Mouse (Mus musculus) intestine, embryonic 15.5 days (tissue): ENCODE measurements around the gene Snrpc. TPM values are rescaled to one million over a fixed set of nuclear protein-coding genes. Genes with fewer than 3 reads are reported as not detected.
"Not testable (repeated sequence)": the region's sequence is repeated elsewhere in the genome, so short reads cannot be mapped to it uniquely, and the experiment has no call there.

Experiments
- ATAC-seq: fragments of 200-750 bp; cut with Nextera tagmentation; 2 replicates; pipeline ENCODE4 v1.8.0; 2017; ENCODE audit warnings: moderate TSS enrichment, moderate library complexity
- H3K27ac ChIP-seq: fragments of 300-500 bp; sonication (generic); 2 replicates; pipeline ENCODE4 v1.5.1; 2015; ENCODE audit warnings: mild to moderate bottlenecking, inconsistent platforms
- H3K27me3 ChIP-seq: fragments of 300-500 bp; sonication (generic); replicated peaks from 2 replicates; pipeline ENCODE4 v1.6.1; 2015; ENCODE audit warnings: inconsistent platforms
- H3K36me3 ChIP-seq: fragments of 300-500 bp; sonication (generic); 2 replicates; pipeline ENCODE4 v1.6.1; 2015; ENCODE audit warnings: inconsistent platforms
- H3K4me1 ChIP-seq: fragments of 300-500 bp; sonication (generic); replicated peaks from 2 replicates; pipeline ENCODE4 v1.6.1; 2015; ENCODE audit warnings: inconsistent platforms
- H3K4me2 ChIP-seq: fragments of 300-500 bp; sonication (generic); replicated peaks from 2 replicates; pipeline ENCODE4 v1.6.1; 2015; ENCODE audit warnings: mild to moderate bottlenecking, inconsistent platforms
- H3K4me3 ChIP-seq: fragments of 300-500 bp; sonication (generic); replicated peaks from 2 replicates; pipeline ENCODE4 v1.5.1; 2015; ENCODE audit warnings: inconsistent platforms
- H3K9ac ChIP-seq: fragments of 300-500 bp; sonication (generic); 2 replicates; pipeline ENCODE4 v1.6.1; 2015; ENCODE audit warnings: inconsistent platforms
- H3K9me3 ChIP-seq: fragments of 300-500 bp; sonication (generic); 2 replicates; pipeline ENCODE4 v1.6.1; 2016; ENCODE audit warnings: inconsistent platforms
- WGBS: fragments of 180-500 bp; shearing (Covaris S2); methylation state at CpG from one replicate; pipeline ENCODE4 v1.1.7; 2015; 5-methylcytosine and 5-hydroxymethylcytosine counted together
- polyA plus RNA-seq: library from polyadenylated mRNA; unstranded; fragments of >200 nt; fragmentation: Nextera tagmentation; extraction: Ambion mirVana; gene quantifications from 2 replicates; pipeline ENCODE4 v1.2.1, GENCODE M21; 2015

The Snrpc gene
- 250 and 266 TPM in 2 replicates for polyA plus RNA-seq

GRCm38 (mm10) chr17:27837850-27838249 is at the start of gene Snrpc:
Gene Snrpc, plus strand, starts transcription at chr17:27838150.
- H3K4me3 ChIP-seq = peak within 1 kb of the TSS; percentile 87; the same call in 1 of the 2 replicates
- 84% methylated on average over 4 of the region's 4 CpGs for WGBS
- peak within 1 kb of the TSS; percentile 56 for H3K4me2 ChIP-seq
- not testable (repeated sequence) for H3K9me3 ChIP-seq, H3K27me3 ChIP-seq, H3K9ac ChIP-seq, ATAC-seq, H3K4me1 ChIP-seq, H3K36me3 ChIP-seq
- H3K27ac ChIP-seq = peak within 1 kb of the TSS; percentile 74; the same call in 1 of the 2 replicates

- Histone ChIP-seq H3K9me3 (no peaks in the 10 kb centered on the region), H3K4me3 (no peak overlapping the region), H3K27me3 (no peaks in the 10 kb centered on the region), H3K4me2 (no peak overlapping the region), H3K36me3 (peaks cover 13% of the 10 kb centered on the region), H3K27ac (no peak overlapping the region), H3K9ac (no peak overlapping the region), H3K4me1 (no peaks in the 10 kb centered on the region)
- no peak for ATAC-seq
- WGBS = 94% methylated on average over 6 of the region's 6 CpGs
Measured at GRCm38 (mm10) chr17:27788456-27789172, 49.3 kb upstream of the Snrpc start.

- WGBS = 79% methylated on average over 5 of the region's 5 CpGs
- H3K4me3 ChIP-seq = no peak overlapping the region
- no peaks in the 10 kb centered on the region for H3K27me3 ChIP-seq
- H3K4me1 ChIP-seq = no peaks in the 10 kb centered on the region
- H3K27ac ChIP-seq = no peak overlapping the region
- no peak overlapping the region for H3K9ac ChIP-seq
- H3K36me3 ChIP-seq = peaks cover 11% of the 10 kb centered on the region
- H3K4me2 ChIP-seq = no peak overlapping the region
- no peaks in the 10 kb centered on the region for H3K9me3 ChIP-seq
- ATAC-seq = no peak
Measured at GRCm38 (mm10) chr17:27790015-27790414, 47.9 kb upstream of the Snrpc start.

GRCm38 (mm10) chr17:27790976-27791375 is 47.0 kb upstream of the Snrpc start:
- H3K27me3 ChIP-seq = no peaks in the 10 kb centered on the region
- no peak overlapping the region for H3K4me3 ChIP-seq
- no peak for ATAC-seq
- H3K9me3 ChIP-seq = no peaks in the 10 kb centered on the region
- H3K4me2 ChIP-seq = no peak overlapping the region
- no peak overlapping the region for H3K27ac ChIP-seq
- 0 out of 2 replicates have a peak, but pooled peaks cover 1% of the 10 kb centered on the region for H3K4me1 ChIP-seq
- H3K36me3 ChIP-seq = peaks cover 3% of the 10 kb centered on the region; the same call in 1 of the 2 replicates
- WGBS = 82% methylated on average over 2 of the region's 2 CpGs
- no peak overlapping the region for H3K9ac ChIP-seq

- Histone ChIP-seq H3K9ac (no peak overlapping the region), H3K4me1 (peaks cover 7% of the 10 kb centered on the region; the same call in 1 of the 2 replicates), H3K4me2 (no peak overlapping the region), H3K36me3 (0 out of 2 replicates have a peak, but pooled peaks cover 2% of the 10 kb centered on the region), H3K27ac (no peak overlapping the region), H3K9me3 (no peaks in the 10 kb centered on the region), H3K27me3 (no peaks in the 10 kb centered on the region), H3K4me3 (no peak overlapping the region)
- WGBS = 84% methylated on average over 2 of the region's 2 CpGs
- no peak for ATAC-seq
Measured at GRCm38 (mm10) chr17:27791556-27791955, 46.4 kb upstream of the Snrpc start.

- no peak overlapping the region for H3K4me2 ChIP-seq
- peaks cover 15% of the 10 kb centered on the region; the same call in 1 of the 2 replicates for H3K4me1 ChIP-seq
- ATAC-seq = no peak
- 0 out of 2 replicates have a peak, but pooled peaks cover 2% of the 10 kb centered on the region for H3K36me3 ChIP-seq
- H3K4me3 ChIP-seq = no peak overlapping the region
- H3K27ac ChIP-seq = no peak overlapping the region
- no peaks in the 10 kb centered on the region for H3K27me3 ChIP-seq
- WGBS = 71% methylated on average over 4 of the region's 4 CpGs
- no peak overlapping the region for H3K9ac ChIP-seq
- H3K9me3 ChIP-seq = no peaks in the 10 kb centered on the region
Measured at GRCm38 (mm10) chr17:27792516-27792915, 45.4 kb upstream of the Snrpc start.

GRCm38 (mm10) chr17:27793144-27793543 is 44.8 kb upstream of the Snrpc start:
- no peak for ATAC-seq
- Histone ChIP-seq H3K36me3 (0 out of 2 replicates have a peak, but pooled peaks cover 2% of the 10 kb centered on the region), H3K4me2 (no peak overlapping the region), H3K27ac (no peak overlapping the region), H3K4me1 (peaks cover 21% of the 10 kb centered on the region; the same call in 1 of the 2 replicates), H3K9ac (no peak overlapping the region), H3K4me3 (no peak overlapping the region), H3K9me3 (no peaks in the 10 kb centered on the region), H3K27me3 (no peaks in the 10 kb centered on the region)
- WGBS = 82% methylated on average over 6 of the region's 6 CpGs

- Histone ChIP-seq H3K27ac (peak overlapping the region; percentile 94), H3K9me3 (no peaks in the 10 kb centered on the region), H3K4me1 (peaks cover 41% of the 10 kb centered on the region), H3K9ac (0 out of 2 replicates have a peak overlapping the region, but pooled peaks have one; percentile 34), H3K36me3 (0 out of 2 replicates have a peak, but pooled peaks cover 2% of the 10 kb centered on the region), H3K4me3 (0 out of 2 replicates have a peak overlapping the region, but pooled peaks have one; percentile 19), H3K4me2 (peak overlapping the region; percentile 57), H3K27me3 (no peaks in the 10 kb centered on the region)
- ATAC-seq = peak; percentile 86
- 29% methylated on average over 6 of the region's 6 CpGs for WGBS
Measured at GRCm38 (mm10) chr17:27796780-27797179, 41.2 kb upstream of the Snrpc start.

GRCm38 (mm10) chr17:27797341-27797872 is 40.5 kb upstream of the Snrpc start:
- H3K4me2 ChIP-seq = peak overlapping the region; percentile 57
- H3K27ac ChIP-seq = peak overlapping the region; percentile 94
- H3K36me3 ChIP-seq = 0 out of 2 replicates have a peak, but pooled peaks cover 2% of the 10 kb centered on the region
- no peaks in the 10 kb centered on the region for H3K27me3 ChIP-seq
- H3K9ac ChIP-seq = peak overlapping the region; percentile 34; the same call in 1 of the 2 replicates
- no peaks in the 10 kb centered on the region for H3K9me3 ChIP-seq
- peaks cover 41% of the 10 kb centered on the region for H3K4me1 ChIP-seq
- 26% methylated on average over 11 of the region's 11 CpGs for WGBS
- peak; percentile 66 for ATAC-seq
- H3K4me3 ChIP-seq = peak overlapping the region; percentile 19

GRCm38 (mm10) chr17:27799771-27800584 is 38.0 kb upstream of the Snrpc start:
- ATAC-seq = peak; percentile 86
- WGBS = 32% methylated on average over 16 of the region's 16 CpGs

GRCm38 (mm10) chr17:27800710-27801648 is 37.0 kb upstream of the Snrpc start:
- no peak for ATAC-seq
- WGBS = 79% methylated on average over 9 of the region's 9 CpGs
- H3K4me2 ChIP-seq = no peak overlapping the region
- peak overlapping the region; percentile 66 for H3K27ac ChIP-seq
- no peaks in the 10 kb centered on the region for H3K27me3 ChIP-seq
- no peak overlapping the region for H3K4me3 ChIP-seq
- no peak overlapping the region for H3K9ac ChIP-seq
- H3K36me3 ChIP-seq = no peaks in the 10 kb centered on the region
- no peaks in the 10 kb centered on the region for H3K9me3 ChIP-seq
- peaks cover 49% of the 10 kb centered on the region for H3K4me1 ChIP-seq

More at GRCm38 (mm10) chr17:27799771-27800584, 38.0 kb upstream of the Snrpc start:
- peak overlapping the region; percentile 94 for H3K27ac ChIP-seq
- no peaks in the 10 kb centered on the region for H3K27me3 ChIP-seq
- no peaks in the 10 kb centered on the region for H3K9me3 ChIP-seq
- H3K9ac ChIP-seq = no peak overlapping the region
- peak overlapping the region; percentile 40 for H3K4me2 ChIP-seq
- H3K4me3 ChIP-seq = 0 out of 2 replicates have a peak overlapping the region, but pooled peaks have one; percentile 9
- H3K4me1 ChIP-seq = peaks cover 46% of the 10 kb centered on the region
- no peaks in the 10 kb centered on the region for H3K36me3 ChIP-seq
